Mouse (Mus musculus): Measurements from ENCODE around the gene Sema4d. TPM values are rescaled to one million over a fixed set of nuclear protein-coding genes. Genes with fewer than 3 reads are reported as not detected.
"Not testable (repeated sequence)": the region's sequence is repeated elsewhere in the genome, so short reads cannot be mapped to it uniquely, and the experiment has no call there.

The Sema4d gene
- polyA plus RNA-seq (2016; fragmentation: Nextera tagmentation; extraction: Ambion mirVana), result 8.7 and 13.1 TPM in 2 replicates

- no peak for DNase-seq (ENCODE audit: low spot score)
- peak within 1 kb of the TSS; percentile 92 for H3K4me3 ChIP-seq
- H3K36me3 ChIP-seq, result no peaks in the 10 kb centered on the region
- H3K27ac ChIP-seq, result peak within 1 kb of the TSS; percentile 91
- H3K27me3 ChIP-seq (ENCODE audit: insufficient read depth, poor library complexity, severe bottlenecking), result peaks cover 38% of the 10 kb centered on the region
- peaks cover 40% of the 10 kb centered on the region for H3K4me1 ChIP-seq
- H3K9me3 ChIP-seq, result no peaks in the 10 kb centered on the region
- 2% methylated on average over 49 of the region's 52 CpGs for whole genome bisulfite sequencing
These were observed at the start of gene Sema4d for GRCm38 (mm10) chr13:51793425-51793891. TSS of gene Sema4d (minus strand) at chr13:51793747.

- Histone ChIP-seq H3K4me1 (peaks cover 44% of the 10 kb centered on the region), H3K9me3 (no peaks in the 10 kb centered on the region), H3K27me3 (ENCODE audit: insufficient read depth, poor library complexity, severe bottlenecking) (peaks cover 27% of the 10 kb centered on the region), H3K4me3 (0 out of 2 replicates have a peak overlapping the region, but pooled peaks have one; percentile 47), H3K36me3 (peaks cover 5% of the 10 kb centered on the region), H3K27ac (peak overlapping the region; percentile 84)
- WGBS, result 59% methylated on average over 4 of the region's 4 CpGs
- DNase-seq (ENCODE audit: low spot score), result no peak
These were observed 49.8 kb upstream of the Sema4d start for GRCm38 (mm10) chr13:51843298-51843697.

- peaks cover 31% of the 10 kb centered on the region for H3K27me3 ChIP-seq (ENCODE audit: insufficient read depth, poor library complexity, severe bottlenecking)
- no peaks in the 10 kb centered on the region for H3K9me3 ChIP-seq
- 11% methylated on average over 12 of the region's 12 CpGs for WGBS
- H3K27ac ChIP-seq, result peak overlapping the region; percentile 84
- H3K4me1 ChIP-seq, result peaks cover 41% of the 10 kb centered on the region
- no peak for DNase-seq (ENCODE audit: low spot score)
- H3K4me3 ChIP-seq, result peak overlapping the region; percentile 47
- H3K36me3 ChIP-seq, result 0 out of 2 replicates have a peak, but pooled peaks cover under 1% of the 10 kb centered on the region
These were observed 49.2 kb upstream of the Sema4d start for GRCm38 (mm10) chr13:51842773-51843172.

- Histone ChIP-seq H3K27me3 (ENCODE audit: insufficient read depth, poor library complexity, severe bottlenecking) (peaks cover 31% of the 10 kb centered on the region), H3K36me3 (no peaks in the 10 kb centered on the region), H3K9me3 (no peaks in the 10 kb centered on the region), H3K4me1 (peaks cover 41% of the 10 kb centered on the region), H3K27ac (peak overlapping the region; percentile 84), H3K4me3 (peak overlapping the region; percentile 47)
- no peak for DNase-seq (ENCODE audit: low spot score)
- 14% methylated on average over 5 of the region's 5 CpGs for WGBS
These were observed 48.6 kb upstream of the Sema4d start for GRCm38 (mm10) chr13:51842191-51842590.

GRCm38 (mm10) chr13:51841541-51842115 is 48.1 kb upstream of the Sema4d start:
- peaks cover 31% of the 10 kb centered on the region for H3K27me3 ChIP-seq (ENCODE audit: insufficient read depth, poor library complexity, severe bottlenecking)
- H3K36me3 ChIP-seq, result no peaks in the 10 kb centered on the region
- peaks cover 45% of the 10 kb centered on the region for H3K4me1 ChIP-seq
- H3K9me3 ChIP-seq, result no peaks in the 10 kb centered on the region
- peak overlapping the region; percentile 47 for H3K4me3 ChIP-seq
- peak overlapping the region; percentile 84 for H3K27ac ChIP-seq
- peak; percentile 88 for DNase-seq (ENCODE audit: low spot score)
- 6% methylated on average over 12 of the region's 12 CpGs for WGBS

- no peaks in the 10 kb centered on the region for H3K36me3 ChIP-seq
- H3K9me3 ChIP-seq, result no peaks in the 10 kb centered on the region
- peaks cover 45% of the 10 kb centered on the region for H3K4me1 ChIP-seq
- no peak overlapping the region for H3K27ac ChIP-seq
- H3K27me3 ChIP-seq (ENCODE audit: insufficient read depth, poor library complexity, severe bottlenecking), result peaks cover 31% of the 10 kb centered on the region
- WGBS, result 23% methylated on average over 6 of the region's 6 CpGs
- H3K4me3 ChIP-seq, result no peak overlapping the region
- DNase-seq (ENCODE audit: low spot score), result no peak
These were observed 47.2 kb upstream of the Sema4d start for GRCm38 (mm10) chr13:51840702-51841101.

- Histone ChIP-seq H3K27ac (no peak overlapping the region), H3K4me1 (peaks cover 49% of the 10 kb centered on the region), H3K27me3 (ENCODE audit: insufficient read depth, poor library complexity, severe bottlenecking) (peaks cover 31% of the 10 kb centered on the region), H3K36me3 (no peaks in the 10 kb centered on the region), H3K4me3 (no peak overlapping the region), H3K9me3 (no peaks in the 10 kb centered on the region)
- DNase-seq (ENCODE audit: low spot score), result no peak
- 19% methylated on average over 8 of the region's 8 CpGs for WGBS
These were observed 45.9 kb upstream of the Sema4d start for GRCm38 (mm10) chr13:51839250-51840026.

GRCm38 (mm10) chr13:51837402-51837801 is 43.9 kb upstream of the Sema4d start:
- H3K9me3 ChIP-seq, result no peaks in the 10 kb centered on the region
- H3K4me3 ChIP-seq, result no peak overlapping the region
- peaks cover 48% of the 10 kb centered on the region for H3K4me1 ChIP-seq
- no peak for DNase-seq (ENCODE audit: low spot score)
- H3K27ac ChIP-seq, result no peak overlapping the region; the same call in 1 of the 2 replicates
- H3K36me3 ChIP-seq, result no peaks in the 10 kb centered on the region
- 32% methylated on average over 5 of the region's 5 CpGs for WGBS
- H3K27me3 ChIP-seq (ENCODE audit: insufficient read depth, poor library complexity, severe bottlenecking), result peaks cover 21% of the 10 kb centered on the region; the same call in 1 of the 2 replicates

- Histone ChIP-seq H3K4me1 (peaks cover 28% of the 10 kb centered on the region), H3K27me3 (ENCODE audit: insufficient read depth, poor library complexity, severe bottlenecking) (peaks cover 14% of the 10 kb centered on the region; the same call in 1 of the 2 replicates)
- not testable (repeated sequence) for H3K36me3 ChIP-seq; H3K4me3 ChIP-seq; DNase-seq (ENCODE audit: low spot score); H3K9me3 ChIP-seq; H3K27ac ChIP-seq
- 73% methylated on average over 4 of the region's 4 CpGs for WGBS
These were observed 41.7 kb upstream of the Sema4d start for GRCm38 (mm10) chr13:51835208-51835607.

GRCm38 (mm10) chr13:51834520-51834919 is 41.0 kb upstream of the Sema4d start:
- Histone ChIP-seq H3K4me1 (peaks cover 28% of the 10 kb centered on the region), H3K9me3 (no peaks in the 10 kb centered on the region), H3K27me3 (ENCODE audit: insufficient read depth, poor library complexity, severe bottlenecking) (peaks cover 14% of the 10 kb centered on the region; the same call in 1 of the 2 replicates), H3K27ac (no peak overlapping the region), H3K36me3 (no peaks in the 10 kb centered on the region), H3K4me3 (no peak overlapping the region)
- 16% methylated on average over 2 of the region's 2 CpGs for WGBS
- DNase-seq (ENCODE audit: low spot score), result no peak

GRCm38 (mm10) chr13:51834024-51834423 is 40.5 kb upstream of the Sema4d start:
- not testable (repeated sequence) for H3K27me3 ChIP-seq (ENCODE audit: insufficient read depth, poor library complexity, severe bottlenecking); H3K36me3 ChIP-seq; H3K9me3 ChIP-seq; H3K27ac ChIP-seq; H3K4me3 ChIP-seq; DNase-seq (ENCODE audit: low spot score)
- WGBS, result 70% methylated on average over 8 of the region's 8 CpGs
- peaks cover 28% of the 10 kb centered on the region for H3K4me1 ChIP-seq

GRCm38 (mm10) chr13:51833611-51834010 is 40.1 kb upstream of the Sema4d start:
- H3K9me3 ChIP-seq, result no peaks in the 10 kb centered on the region
- H3K4me1 ChIP-seq, result peaks cover 28% of the 10 kb centered on the region
- peaks cover 6% of the 10 kb centered on the region; the same call in 1 of the 2 replicates for H3K27me3 ChIP-seq (ENCODE audit: insufficient read depth, poor library complexity, severe bottlenecking)
- H3K36me3 ChIP-seq, result no peaks in the 10 kb centered on the region
- no peak overlapping the region for H3K4me3 ChIP-seq
- 54% methylated on average over 2 of the region's 2 CpGs for WGBS
- H3K27ac ChIP-seq, result 0 out of 2 replicates have a peak overlapping the region, but pooled peaks have one; percentile 7
- DNase-seq (ENCODE audit: low spot score), result no peak

GRCm38 (mm10) chr13:51832491-51832890 is 38.9 kb upstream of the Sema4d start:
- Histone ChIP-seq H3K9me3 (no peaks in the 10 kb centered on the region), H3K27ac (no peak overlapping the region), H3K4me3 (no peak overlapping the region), H3K36me3 (no peaks in the 10 kb centered on the region), H3K4me1 (peaks cover 28% of the 10 kb centered on the region), H3K27me3 (ENCODE audit: insufficient read depth, poor library complexity, severe bottlenecking) (no peaks in the 10 kb centered on the region)
- DNase-seq (ENCODE audit: low spot score), result no peak
- 81% methylated on average over 6 of the region's 6 CpGs for WGBS
